Mouse (Mus musculus): ENCODE data around the gene Serf2.

Serf2 gene

DNA sequence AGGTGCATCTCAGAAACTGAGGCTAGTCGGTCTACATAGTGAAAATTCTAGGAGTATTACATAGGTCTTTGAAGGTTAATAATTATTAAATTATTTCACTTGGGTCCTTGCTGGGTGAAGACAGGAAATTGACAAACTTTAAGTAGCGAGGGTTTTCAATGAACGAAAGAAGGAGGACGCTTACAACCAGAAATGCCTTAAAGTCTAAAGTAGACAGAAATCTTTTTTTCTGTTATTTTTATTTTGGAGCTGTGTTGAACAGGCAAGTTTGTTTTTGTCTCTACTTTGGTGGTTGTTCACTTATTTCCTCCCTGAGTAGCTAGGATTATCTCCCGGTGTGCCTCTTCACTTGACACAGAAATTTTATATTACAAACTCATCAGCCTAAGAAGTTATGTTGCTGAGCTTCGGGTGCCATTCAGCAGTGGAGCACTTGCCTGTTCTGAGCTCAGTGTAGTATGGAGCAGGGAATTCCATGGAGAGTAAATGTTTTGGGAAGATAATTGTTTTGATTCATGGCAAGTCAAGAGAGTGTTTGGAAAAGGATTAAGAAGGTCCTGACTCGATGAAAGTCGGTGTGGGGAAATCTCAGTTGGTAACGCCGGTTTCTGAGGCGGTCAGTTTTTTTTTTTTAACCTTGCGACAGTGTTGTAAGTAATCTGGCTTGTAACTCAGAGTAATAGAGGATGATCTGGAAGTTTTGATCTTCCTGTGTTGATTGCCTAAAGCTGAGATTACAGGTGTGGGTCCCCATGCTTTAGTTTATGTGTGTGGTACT lies 58.4 kb downstream of the Serf2 start:
- no peak for DNase-seq

All from thymus, postnatal 4 days (tissue).